Mouse (Mus musculus) kidney, postnatal 4 days (tissue): Measurements from ENCODE around the gene Trip4.
"Not testable (repeated sequence)": the region's sequence is repeated elsewhere in the genome, so short reads cannot be mapped to it uniquely, and the experiment has no call there.

Experiments
- DNase-seq, 2 experiments: peaks; one replicate each; pipeline ENCODE4 v3.0.0; 2021; ENCODE audit warnings: mixed read lengths in 2 of 2

Gene Trip4

DNA sequence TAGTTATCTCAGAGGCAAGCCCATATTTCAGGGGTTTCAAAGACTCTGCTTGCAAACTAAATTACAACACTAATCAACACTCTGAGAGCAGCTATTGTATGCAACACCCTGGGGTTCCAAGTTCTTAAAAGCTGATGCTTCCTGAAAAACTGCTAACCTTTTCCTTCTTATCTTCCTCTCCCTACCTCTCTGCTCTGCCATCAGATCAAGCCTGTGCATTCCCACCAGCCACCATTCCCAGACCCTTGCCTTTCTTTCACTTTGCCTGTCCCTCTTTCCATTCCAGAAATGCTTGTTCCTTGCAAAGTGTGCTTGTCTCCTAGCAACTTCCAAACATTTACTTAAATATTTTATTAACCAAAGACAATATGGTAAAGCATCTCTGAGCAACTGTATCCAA, 116.7 kb downstream of the Trip4 start:
- DNase-seq = no peak

GRCm38 (mm10) chr9:65791106-65791505, 117.5 kb downstream of the Trip4 start:
- DNase-seq = no peak

- no peak for DNase-seq
These were observed 118.8 kb downstream of the Trip4 start for GRCm38 (mm10) chr9:65789788-65790187.

- no peak for DNase-seq
These were observed 120.0 kb downstream of the Trip4 start for GRCm38 (mm10) chr9:65788556-65788955.

DNA sequence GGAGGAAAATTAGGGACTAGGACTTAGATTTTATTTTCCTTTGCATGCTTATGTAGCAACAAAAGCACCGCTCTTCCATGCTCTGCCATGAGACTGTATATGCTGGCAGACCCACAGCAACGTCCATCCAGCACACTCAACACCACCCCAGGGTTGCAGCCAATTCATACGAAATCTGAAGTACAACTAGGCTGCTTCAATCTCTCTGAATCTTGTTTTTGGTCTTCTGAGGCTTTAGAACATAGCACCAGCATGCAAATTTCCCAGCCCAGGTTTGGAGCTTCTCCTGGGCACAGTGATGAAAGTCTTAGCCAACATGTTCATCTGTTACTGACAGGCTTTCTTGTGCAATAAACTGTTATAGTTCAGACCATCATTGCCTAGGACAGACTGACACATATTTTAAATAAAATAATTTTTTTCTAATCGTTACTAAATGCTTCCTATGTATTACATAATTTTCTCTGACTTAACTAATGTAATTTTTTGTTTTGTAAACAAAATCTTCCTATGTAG, 120.7 kb downstream of the Trip4 start:
- DNase-seq = no peak

DNA sequence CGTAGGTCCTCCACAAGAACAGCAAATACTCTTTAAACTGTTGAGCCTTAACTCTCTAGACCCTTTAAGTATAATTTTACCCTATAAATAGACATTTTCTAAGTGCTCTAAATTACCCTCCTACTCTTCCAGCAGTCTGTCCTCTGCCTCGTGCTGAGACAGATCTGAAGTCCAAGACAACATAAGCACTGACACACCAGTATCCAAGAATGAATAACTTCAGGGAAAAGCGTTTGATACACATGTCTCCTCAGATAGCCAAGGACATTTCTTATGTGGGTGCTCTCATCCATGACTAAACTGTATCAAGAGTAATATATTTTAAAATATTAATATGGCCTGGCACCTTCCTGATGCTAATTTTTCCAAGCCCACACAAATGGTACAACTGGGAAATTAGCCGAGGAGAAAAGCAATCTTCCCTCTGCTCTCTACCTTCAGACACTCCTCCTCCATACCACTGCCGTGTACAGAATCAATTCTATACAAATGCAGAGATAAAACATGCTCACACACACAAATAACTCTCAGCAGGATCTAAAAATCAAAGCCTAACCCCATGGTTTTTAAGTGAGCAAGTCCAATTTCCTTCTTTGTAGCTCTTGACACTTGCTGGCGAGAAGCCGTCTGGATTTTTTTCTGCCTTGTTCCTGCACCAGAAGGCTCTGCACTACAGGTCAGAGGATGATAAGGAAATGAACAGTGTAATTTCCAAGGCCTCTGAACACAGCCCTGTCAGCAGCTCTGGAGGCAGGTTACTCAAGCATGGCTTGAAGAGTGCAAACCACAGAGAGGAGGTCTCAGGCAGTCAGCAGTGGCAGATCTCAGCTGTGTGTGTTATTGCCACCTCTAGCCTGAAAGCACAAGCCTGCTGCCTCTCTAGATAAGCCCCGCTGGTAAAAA, 121.5 kb downstream of the Trip4 start:
- peak; percentile 52 to 69 for DNase-seq

- no peak for DNase-seq
These were observed 122.7 kb downstream of the Trip4 start for GRCm38 (mm10) chr9:65785772-65786368.

DNA sequence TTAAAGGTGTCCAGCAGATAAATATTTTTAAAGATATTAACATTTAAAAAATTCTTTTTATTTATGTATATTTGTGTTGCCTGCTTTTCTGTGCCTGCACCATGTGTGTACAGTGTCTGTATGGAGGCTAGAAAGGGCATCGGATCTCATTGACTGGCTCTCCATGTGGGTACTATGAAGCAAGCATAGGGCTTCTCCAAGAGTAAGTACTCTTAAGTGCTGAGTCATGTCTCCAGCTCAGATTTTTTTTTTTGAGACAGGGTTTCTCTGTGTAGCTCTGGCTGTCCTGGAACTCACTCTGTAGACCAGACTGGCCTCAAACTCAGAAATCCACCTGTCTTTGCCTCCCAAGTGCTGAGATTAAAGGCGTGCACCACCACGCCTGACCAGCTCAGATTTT, 129.0 kb downstream of the Trip4 start:
- DNase-seq = not testable (repeated sequence)
